Comparison of ENCODE assay signal across 21 mouse cellular contexts in genomic region chr2:181773203-181773602, GRCm38 (mm10). TPM values are rescaled to one million over a fixed set of nuclear protein-coding genes. Genes with fewer than 3 reads are reported as not detected.
DNase-seq lines count a peak whose midpoint lies in the region; ATAC-seq and TF ChIP-seq lines count a peak whose summit lies in the region.
"Had no signal": no experiment of that assay in that cellular context is flagged by ENCODE, and none has a peak within 500 bp of the region (broad histone marks: within the 10 kb centered on the region; RNA-seq: fewer than 3 reads in every experiment).

No protein-coding gene starts in this region.

- no peak overlapping the region for H3K9ac ChIP-seq in forebrain, postnatal 0 days
- H3K9ac ChIP-seq in midbrain, postnatal 0 days (replicated peaks; ENCODE audit: low read length, poor library complexity, severe bottlenecking): no peak overlapping the region
- H3K9ac ChIP-seq: embryonic facial prominence, embryonic 15.5 days; heart, embryonic 13.5 days had no signal

- no peaks in the 10 kb centered on the region for H3K36me3 ChIP-seq in forebrain, postnatal 0 days (ENCODE audit: insufficient read depth)
- no peaks in the 10 kb centered on the region for H3K36me3 ChIP-seq in midbrain, postnatal 0 days (ENCODE audit: insufficient read depth, low read length)
- H3K36me3 ChIP-seq: embryonic facial prominence, embryonic 15.5 days; heart, embryonic 13.5 days had no signal

- peak; percentile 21 for DNase-seq in cerebellum, adult 9-11 months
- no peak for DNase-seq in cerebellum, adult 8-10 months
- no peak for DNase-seq in layer of hippocampus, adult 2 months (ENCODE audit: low spot score in 2 of 2)
- DNase-seq in layer of hippocampus, postnatal 36 days: no peak
- no peak for DNase-seq in forebrain, postnatal 0 days
- no peak for DNase-seq in midbrain, postnatal 0 days (ENCODE audit: low spot score)
- no peak for DNase-seq in thymus, postnatal 0 days (ENCODE audit: low spot score)
- DNase-seq: adrenal gland, postnatal 10 days; cerebellum, adult 18-20 months; gastrocnemius, postnatal 14 days; heart, adult 18-20 months; heart, postnatal 14 days; kidney, adult 2 months had no signal

- peaks cover 22% of the 10 kb centered on the region for H3K4me1 ChIP-seq in forebrain, postnatal 0 days (ENCODE audit: insufficient read depth)
- peaks cover 12% of the 10 kb centered on the region for H3K4me1 ChIP-seq in midbrain, postnatal 0 days (ENCODE audit: insufficient read depth, low read length)
- H3K4me1 ChIP-seq: embryonic facial prominence, embryonic 15.5 days; heart, embryonic 13.5 days had no signal

- H3K27me3 ChIP-seq in forebrain, postnatal 0 days (ENCODE audit: insufficient read depth, low read length): no peaks in the 10 kb centered on the region
- no peaks in the 10 kb centered on the region for H3K27me3 ChIP-seq in midbrain, postnatal 0 days (ENCODE audit: insufficient read depth, low read length)
- H3K27me3 ChIP-seq: embryonic facial prominence, embryonic 15.5 days had no signal

- no peak overlapping the region for H3K4me3 ChIP-seq in layer of hippocampus, adult 2 months
- H3K4me3 ChIP-seq in forebrain, postnatal 0 days (ENCODE audit: low read depth, low read length): no peak overlapping the region
- H3K4me3 ChIP-seq in midbrain, postnatal 0 days (ENCODE audit: low read depth, low read length): no peak overlapping the region
- H3K4me3 ChIP-seq: embryonic facial prominence, embryonic 15.5 days; heart, embryonic 13.5 days had no signal

- H3K9me3 ChIP-seq in forebrain, postnatal 0 days (ENCODE audit: low read length): no peaks in the 10 kb centered on the region
- no peaks in the 10 kb centered on the region for H3K9me3 ChIP-seq in midbrain, postnatal 0 days (ENCODE audit: low read length)
- H3K9me3 ChIP-seq: embryonic facial prominence, embryonic 15.5 days; heart, embryonic 13.5 days had no signal

- 44% methylated on average over 2 of the region's 2 CpGs for WGBS in forebrain, postnatal 0 days
- WGBS in midbrain, postnatal 0 days: 52% methylated on average over 2 of the region's 2 CpGs

- H3K27ac ChIP-seq in layer of hippocampus, adult 2 months: 0 out of 2 replicates have a peak overlapping the region, but pooled peaks have one; percentile 32
- H3K27ac ChIP-seq in forebrain, postnatal 0 days (ENCODE audit: low read depth, low read length): no peak overlapping the region
- 0 out of 2 replicates have a peak overlapping the region, but pooled peaks have one; percentile 12 for H3K27ac ChIP-seq in midbrain, postnatal 0 days (ENCODE audit: low read depth, low read length)
- H3K27ac ChIP-seq: embryonic facial prominence, embryonic 15.5 days; heart, embryonic 13.5 days; kidney, postnatal 0 days had no signal

- H3K4me2 ChIP-seq in forebrain, postnatal 0 days (ENCODE audit: low read depth): 0 out of 2 replicates have a peak overlapping the region, but pooled peaks have one; percentile 5
- H3K4me2 ChIP-seq in midbrain, postnatal 0 days (ENCODE audit: low read depth, low read length, poor library complexity, severe bottlenecking): no peak overlapping the region
- H3K4me2 ChIP-seq: embryonic facial prominence, embryonic 15.5 days; heart, embryonic 13.5 days had no signal

- no peak for TF ChIP-seq CTCF in layer of hippocampus, adult 2 months (conservative IDR thresholded peaks at IDR 0.05)
- TF ChIP-seq CTCF in forebrain, postnatal 0 days (IDR thresholded peaks at IDR 0.05; ENCODE audit: low read depth): no peak
- TF ChIP-seq CTCF in midbrain, postnatal 0 days (IDR thresholded peaks at IDR 0.05): no peak

- peak; percentile 47; the same call in 1 of the 2 replicates for ATAC-seq in forebrain, postnatal 0 days
- no peak for ATAC-seq in midbrain, postnatal 0 days (ENCODE audit: low FRiP score)
- no peak for ATAC-seq in megakaryocyte-erythroid progenitor cell, adult 5-6 weeks (replicated peaks; ENCODE audit: low FRiP score, low TSS enrichment, poor library complexity, severe bottlenecking)

RNA-seq across cellular contexts. Expression of gene Myt1, which starts 10.1 kb away (rescaled TPM):
- 10 to 100 TPM; 32.3 to 34.0 TPM for total RNA-seq in layer of hippocampus, adult 2 months (2021)
- total RNA-seq in layer of hippocampus, postnatal 36 days (2021): 10 to 100 TPM; 26.3 to 27.8 TPM
- 39.0 and 55.0 TPM in 2 replicates for total RNA-seq in forebrain, postnatal 0 days (2014; rRNA removed)
- polyA plus RNA-seq in forebrain, postnatal 0 days (2015; fragmentation: Nextera tagmentation; extraction: Ambion mirVana): 4.0 and 6.7 TPM in 2 replicates
- 47.7 and 57.4 TPM in 2 replicates for total RNA-seq in midbrain, postnatal 0 days (2014; rRNA removed)
- 5.5 and 7.6 TPM in 2 replicates for polyA plus RNA-seq in midbrain, postnatal 0 days (2015; fragmentation: Nextera tagmentation; extraction: Ambion mirVana)
- polyA plus RNA-seq in thymus, postnatal 0 days (2015; fragmentation: Nextera tagmentation; extraction: Ambion mirVana): not detected in 2 replicates
- total RNA-seq in megakaryocyte-erythroid progenitor cell, adult 5-6 weeks (2014; fragmentation: Nextera tagmentation): not detected in 2 replicates
- total RNA-seq in megakaryocyte-erythroid progenitor cell, adult 5-6 weeks (2017): not detected in 2 replicates
- total RNA-seq: common myeloid progenitor, adult 5-6 weeks; gastrocnemius, postnatal 14 days; heart, adult 18-20 months; heart, postnatal 14 days; liver, adult 2 months had no signal
- polyA plus RNA-seq: kidney, postnatal 0 days; liver, adult 2 months; liver, embryonic 16.5 days had no signal

RNA-seq across cellular contexts. Expression of gene Oprl1, which starts 58.4 kb away (rescaled TPM):
- total RNA-seq in layer of hippocampus, adult 2 months (2021): 10 to 100 TPM; 44.8 to 45.0 TPM
- 10 to 100 TPM; 47.7 to 56.7 TPM for total RNA-seq in layer of hippocampus, postnatal 36 days (2021)
- total RNA-seq in forebrain, postnatal 0 days (2014; rRNA removed): 114 and 134 TPM in 2 replicates
- polyA plus RNA-seq in forebrain, postnatal 0 days (2015; fragmentation: Nextera tagmentation; extraction: Ambion mirVana): 51.3 and 62.5 TPM in 2 replicates
- total RNA-seq in midbrain, postnatal 0 days (2014; rRNA removed): 195 and 210 TPM in 2 replicates
- polyA plus RNA-seq in midbrain, postnatal 0 days (2015; fragmentation: Nextera tagmentation; extraction: Ambion mirVana): 88.1 and 93.6 TPM in 2 replicates
- polyA plus RNA-seq in thymus, postnatal 0 days (2015; fragmentation: Nextera tagmentation; extraction: Ambion mirVana): 0.12 and 0.14 TPM in 2 replicates
- total RNA-seq in megakaryocyte-erythroid progenitor cell, adult 5-6 weeks (2014; fragmentation: Nextera tagmentation): 0.90 TPM in 1 of 2 replicates, not detected in the other
- not detected in 2 replicates for total RNA-seq in megakaryocyte-erythroid progenitor cell, adult 5-6 weeks (2017)
- total RNA-seq: common myeloid progenitor, adult 5-6 weeks; gastrocnemius, postnatal 14 days; heart, adult 18-20 months; heart, postnatal 14 days; liver, adult 2 months; monocyte, adult 5-6 weeks had no signal

Comparison
In these comparisons a context has a peak if more than half of its experiments do, and no peak if none do; other contexts are left out.
1. RNA of gene Myt1, which starts 10.1 kb away (total RNA-seq): 47.7 to 57.4 TPM in midbrain, postnatal 0 days, 39.0 to 55.0 TPM in forebrain, postnatal 0 days, 32.3 to 34.0 TPM in layer of hippocampus, adult 2 months and 26.3 to 27.8 TPM in layer of hippocampus, postnatal 36 days; not detected in megakaryocyte-erythroid progenitor cell, adult 5-6 weeks; every median in the first group is over 10 times any median in the second.
2. RNA of gene Oprl1, which starts 58.4 kb away (total RNA-seq): 195 to 210 TPM in midbrain, postnatal 0 days, 114 to 134 TPM in forebrain, postnatal 0 days, 47.7 to 56.7 TPM in layer of hippocampus, postnatal 36 days and 44.8 to 45.0 TPM in layer of hippocampus, adult 2 months; 0.90 TPM in megakaryocyte-erythroid progenitor cell, adult 5-6 weeks; every median in the first group is over 10 times any median in the second.